Mouse (Mus musculus): ENCODE results near the gene Elmo3. TPM values are rescaled to one million over a fixed set of nuclear protein-coding genes. Genes with fewer than 3 reads are reported as not detected.

The Elmo3 gene
- total and polyA plus RNA-seq, 3 experiments: 0.70 to 2.8 (median 0.73) TPM

GRCm38 (mm10) chr8:105330325-105330724 lies 24.9 kb downstream of the Elmo3 start:
- Histone ChIP-seq H3K4me1 (ENCODE audit: control insufficient read depth, insufficient read depth, low read length) (peaks cover 8% of the 10 kb centered on the region), H3K27ac (no peak overlapping the region), H3K4me3 (no peak overlapping the region), H3K36me3 (ENCODE audit: control insufficient read depth, insufficient read depth, low read length) (no peaks in the 10 kb centered on the region), H3K27me3 (ENCODE audit: control insufficient read depth, insufficient read depth, low read length) (no peaks in the 10 kb centered on the region), H3K79me2 (replicated peaks; ENCODE audit: control insufficient read depth, insufficient read depth, low read length) (no peaks in the 10 kb centered on the region), H3K9ac (ENCODE audit: low read depth, low read length) (no peak overlapping the region)
- DNase-seq: no peak
- intact Hi-C loops (cut with DNase I): no loop called here
- no peak for TF ChIP-seq EP300 (IDR thresholded peaks at IDR 0.05; ENCODE audit: insufficient read depth, low read depth, low read length)
- TF ChIP-seq POLR2A (IDR thresholded peaks at IDR 0.05; ENCODE audit: insufficient read depth, low read depth, low read length): no peak
- no peak for TF ChIP-seq CTCF (IDR thresholded peaks at IDR 0.05)
- WGBS: 93% methylated on average over 12 of the region's 12 CpGs

GRCm38 (mm10) chr8:105331469-105331868 lies 26.1 kb downstream of the Elmo3 start:
- Histone ChIP-seq H3K36me3 (ENCODE audit: control insufficient read depth, insufficient read depth, low read length) (no peaks in the 10 kb centered on the region), H3K4me1 (ENCODE audit: control insufficient read depth, insufficient read depth, low read length) (peaks cover 6% of the 10 kb centered on the region), H3K4me3 (no peak overlapping the region), H3K27ac (no peak overlapping the region), H3K79me2 (replicated peaks; ENCODE audit: control insufficient read depth, insufficient read depth, low read length) (no peaks in the 10 kb centered on the region), H3K27me3 (ENCODE audit: control insufficient read depth, insufficient read depth, low read length) (no peaks in the 10 kb centered on the region), H3K9ac (ENCODE audit: low read depth, low read length) (no peak overlapping the region)
- 91% methylated on average over 22 of the region's 22 CpGs for WGBS
- intact Hi-C loops (cut with DNase I): no loop called here
- TF ChIP-seq POLR2A (IDR thresholded peaks at IDR 0.05; ENCODE audit: insufficient read depth, low read depth, low read length): no peak
- no peak for TF ChIP-seq CTCF (IDR thresholded peaks at IDR 0.05)
- no peak for DNase-seq

DNA sequence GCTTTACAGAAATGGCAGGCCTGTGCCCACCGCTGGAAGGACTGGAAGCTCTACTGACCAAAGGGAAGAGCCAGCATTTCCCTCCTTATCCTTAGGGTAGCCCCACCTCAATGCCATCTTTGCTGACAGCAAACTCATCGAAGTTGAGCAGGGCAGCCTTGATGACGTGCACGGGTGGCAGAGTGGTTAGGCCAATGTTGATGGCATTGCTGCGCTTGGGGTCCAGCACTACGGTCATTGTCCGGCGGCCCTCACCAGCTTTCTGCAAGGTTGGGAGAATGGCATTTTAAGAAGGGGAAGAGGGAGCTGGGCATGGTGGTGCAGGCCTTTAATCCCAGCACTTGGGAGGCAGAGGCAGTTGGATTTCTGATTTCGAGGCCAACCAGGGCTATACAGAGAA lies 26.5 kb downstream of the Elmo3 start:
- H3K9ac ChIP-seq (ENCODE audit: low read depth, low read length): no peak overlapping the region
- no peaks in the 10 kb centered on the region for H3K79me2 ChIP-seq (replicated peaks; ENCODE audit: control insufficient read depth, insufficient read depth, low read length)
- TF ChIP-seq POLR2A (IDR thresholded peaks at IDR 0.05; ENCODE audit: insufficient read depth, low read depth, low read length) (no peak), EP300 (IDR thresholded peaks at IDR 0.05; ENCODE audit: insufficient read depth, low read depth, low read length) (no peak)
- no peaks in the 10 kb centered on the region for H3K36me3 ChIP-seq (ENCODE audit: control insufficient read depth, insufficient read depth, low read length)
- no peaks in the 10 kb centered on the region for H3K27me3 ChIP-seq (ENCODE audit: control insufficient read depth, insufficient read depth, low read length)
- H3K27ac ChIP-seq: no peak overlapping the region
- no peak for DNase-seq
- intact Hi-C loops (cut with DNase I): no loop called here
- peaks cover 4% of the 10 kb centered on the region for H3K4me1 ChIP-seq (ENCODE audit: control insufficient read depth, insufficient read depth, low read length)
- 95% methylated on average over 9 of the region's 9 CpGs for WGBS
- H3K4me3 ChIP-seq: no peak overlapping the region

DNA sequence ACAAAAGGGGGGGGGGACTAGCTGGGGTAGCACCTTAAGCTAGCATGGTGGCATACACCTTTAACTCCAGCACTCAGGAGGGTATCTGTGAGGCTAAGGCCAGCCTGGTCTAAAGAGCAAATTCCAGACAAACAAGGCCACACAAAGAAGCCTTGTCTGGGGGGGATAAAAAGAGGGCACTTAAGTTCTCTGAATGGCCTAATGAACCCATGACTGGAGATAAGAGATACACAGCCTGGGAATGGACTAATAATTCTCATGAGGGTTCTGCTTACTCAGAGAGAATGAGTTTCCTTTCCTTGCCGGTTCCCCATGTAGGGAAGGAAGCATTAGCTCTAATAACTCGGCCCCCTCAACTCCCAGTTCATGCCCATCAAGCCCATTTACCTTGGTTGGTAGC lies 27.1 kb downstream of the Elmo3 start:
- Histone ChIP-seq H3K9ac (ENCODE audit: low read depth, low read length) (no peak overlapping the region), H3K4me3 (no peak overlapping the region), H3K36me3 (ENCODE audit: control insufficient read depth, insufficient read depth, low read length) (no peaks in the 10 kb centered on the region), H3K27ac (no peak overlapping the region), H3K4me1 (ENCODE audit: control insufficient read depth, insufficient read depth, low read length) (no peaks in the 10 kb centered on the region), H3K27me3 (ENCODE audit: control insufficient read depth, insufficient read depth, low read length) (no peaks in the 10 kb centered on the region), H3K79me2 (replicated peaks; ENCODE audit: control insufficient read depth, insufficient read depth, low read length) (no peaks in the 10 kb centered on the region)
- WGBS: 23% methylated on average over 2 of the region's 2 CpGs
- DNase-seq: no peak
- TF ChIP-seq CTCF (IDR thresholded peaks at IDR 0.05) (no peak), EP300 (IDR thresholded peaks at IDR 0.05; ENCODE audit: insufficient read depth, low read depth, low read length) (no peak), POLR2A (IDR thresholded peaks at IDR 0.05; ENCODE audit: insufficient read depth, low read depth, low read length) (no peak)
- intact Hi-C loops (cut with DNase I): no loop called here

GRCm38 (mm10) chr8:105336373-105337130 lies 31.2 kb downstream of the Elmo3 start:
- no peak overlapping the region for H3K9ac ChIP-seq (ENCODE audit: low read depth, low read length)
- no peaks in the 10 kb centered on the region for H3K79me2 ChIP-seq (replicated peaks; ENCODE audit: control insufficient read depth, insufficient read depth, low read length)
- no peak overlapping the region for H3K27ac ChIP-seq
- no peak overlapping the region for H3K4me3 ChIP-seq
- H3K27me3 ChIP-seq (ENCODE audit: control insufficient read depth, insufficient read depth, low read length): no peaks in the 10 kb centered on the region
- H3K36me3 ChIP-seq (ENCODE audit: control insufficient read depth, insufficient read depth, low read length): peaks cover 7% of the 10 kb centered on the region
- intact Hi-C loops (cut with DNase I): no loop called here
- TF ChIP-seq POLR2A (IDR thresholded peaks at IDR 0.05; ENCODE audit: insufficient read depth, low read depth, low read length) (no peak), EP300 (IDR thresholded peaks at IDR 0.05; ENCODE audit: insufficient read depth, low read depth, low read length) (no peak)
- DNase-seq: no peak
- 88% methylated on average over 32 of the region's 32 CpGs for WGBS
- peaks cover 17% of the 10 kb centered on the region for H3K4me1 ChIP-seq (ENCODE audit: control insufficient read depth, insufficient read depth, low read length)

- H3K4me1 ChIP-seq (ENCODE audit: control insufficient read depth, insufficient read depth, low read length): peaks cover 17% of the 10 kb centered on the region
- DNase-seq: no peak
- no peak overlapping the region for H3K9ac ChIP-seq (ENCODE audit: low read depth, low read length)
- H3K27ac ChIP-seq: no peak overlapping the region; the same call in 1 of the 2 replicates
- no peak overlapping the region for H3K4me3 ChIP-seq
- TF ChIP-seq POLR2A (IDR thresholded peaks at IDR 0.05; ENCODE audit: insufficient read depth, low read depth, low read length): no peak
- TF ChIP-seq CTCF (IDR thresholded peaks at IDR 0.05): no peak
- no peak for TF ChIP-seq EP300 (IDR thresholded peaks at IDR 0.05; ENCODE audit: insufficient read depth, low read depth, low read length)
- no peaks in the 10 kb centered on the region for H3K79me2 ChIP-seq (replicated peaks; ENCODE audit: control insufficient read depth, insufficient read depth, low read length)
- H3K27me3 ChIP-seq (ENCODE audit: control insufficient read depth, insufficient read depth, low read length): no peaks in the 10 kb centered on the region
- peaks cover 7% of the 10 kb centered on the region for H3K36me3 ChIP-seq (ENCODE audit: control insufficient read depth, insufficient read depth, low read length)
- intact Hi-C loops (cut with DNase I): no loop called here
- 32% methylated on average over 4 of the region's 4 CpGs for WGBS
Measured at GRCm38 (mm10) chr8:105338992-105339391, 33.6 kb downstream of the Elmo3 start.
